Mouse (Mus musculus) thymus, postnatal 14 days (tissue): ENCODE data around the gene Pepd.
"Not testable (repeated sequence)": the region's sequence is repeated elsewhere in the genome, so short reads cannot be mapped to it uniquely, and the experiment has no call there.

ENCODE experiments used
- DNase-seq: peaks from one replicate; pipeline ENCODE4 v3.0.0; 2021

Gene Pepd

GRCm38 (mm10) chr7:34933142-34933541, 21.0 kb downstream of the Pepd start:
- DNase-seq, result no peak

DNA sequence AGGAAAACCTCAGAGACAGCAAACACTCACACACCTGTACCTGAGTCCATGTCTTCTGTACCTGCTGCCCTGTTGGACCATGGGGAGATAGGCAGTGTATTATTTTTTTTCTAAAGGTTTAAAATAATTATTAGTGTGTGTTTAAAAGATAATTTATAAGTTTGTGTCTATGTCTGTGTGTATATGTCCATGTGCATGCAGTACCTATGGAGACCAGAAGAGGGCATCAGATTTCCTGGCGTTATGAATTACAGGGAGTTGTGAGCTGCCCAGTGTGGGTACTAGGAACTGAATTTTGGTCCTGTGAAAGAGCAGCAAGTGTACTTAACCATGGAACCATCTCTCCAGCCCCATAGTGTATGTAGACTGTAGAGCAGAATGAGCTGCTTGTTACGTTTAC, 24.2 kb downstream of the Pepd start:
- DNase-seq, result no peak

DNA sequence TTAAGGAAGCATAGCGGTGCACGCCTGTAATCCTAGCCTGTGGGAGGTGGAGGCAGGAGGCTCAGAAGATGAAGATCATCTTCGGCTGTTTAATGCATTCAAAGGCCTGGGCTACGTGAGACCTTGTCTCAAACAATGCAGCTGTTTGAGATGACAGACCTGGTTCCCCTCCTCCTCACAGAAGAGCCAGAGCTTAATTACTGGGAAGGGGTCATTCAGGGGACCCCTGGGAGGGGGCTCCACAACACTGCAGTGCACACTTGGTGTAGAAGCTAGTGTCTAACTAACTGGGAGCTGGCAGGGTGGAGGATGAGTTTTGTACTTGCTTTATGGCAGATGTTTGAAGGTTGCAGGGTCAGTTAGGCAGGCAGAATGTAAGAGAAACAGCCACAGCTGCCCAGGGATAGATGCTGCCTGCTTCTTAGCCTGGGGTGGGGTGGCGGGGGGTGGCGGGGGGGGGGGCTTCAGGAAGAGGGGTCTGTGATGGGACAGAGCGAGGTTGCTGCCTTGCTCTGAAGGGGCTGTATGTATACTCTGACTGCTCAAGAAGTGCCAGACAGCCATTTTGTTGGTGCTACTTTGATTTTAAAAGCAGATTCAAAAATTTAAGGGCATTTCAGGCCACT, 26.6 kb downstream of the Pepd start:
- DNase-seq, result no peak

DNA sequence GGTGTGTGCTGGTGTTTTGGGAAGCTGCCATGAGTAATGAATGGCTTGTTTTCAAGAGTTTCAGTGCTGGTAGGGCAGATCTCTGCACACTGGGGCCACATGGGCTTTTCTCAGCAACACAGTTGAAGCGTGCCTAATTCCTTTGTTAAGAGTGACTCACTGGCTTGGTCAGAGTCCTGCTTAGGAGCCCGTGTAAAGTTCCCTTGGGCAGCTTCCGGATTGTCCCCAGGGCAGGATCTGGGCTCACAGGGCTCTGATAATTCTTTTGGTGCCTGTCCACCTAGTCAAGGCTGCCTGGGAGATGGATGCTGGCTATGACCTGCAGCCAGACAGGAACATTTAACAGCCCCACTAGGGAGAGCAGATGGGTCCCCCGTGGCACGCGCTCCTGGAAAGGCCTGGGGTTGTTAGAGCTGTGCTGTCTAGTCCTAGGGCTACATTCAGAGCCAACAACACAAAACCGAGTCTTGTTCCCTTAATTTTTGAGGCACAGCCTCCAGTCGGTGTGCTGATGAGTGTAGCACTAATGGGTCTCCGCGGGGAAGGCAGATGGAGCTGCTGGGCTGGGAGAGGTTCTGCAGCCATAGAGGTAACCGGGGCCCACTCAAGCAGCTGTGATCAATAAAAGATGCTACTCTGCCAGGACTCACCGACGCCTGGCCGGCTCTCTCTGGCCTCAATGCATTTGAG, 27.2 kb downstream of the Pepd start:
- DNase-seq, result no peak

DNA sequence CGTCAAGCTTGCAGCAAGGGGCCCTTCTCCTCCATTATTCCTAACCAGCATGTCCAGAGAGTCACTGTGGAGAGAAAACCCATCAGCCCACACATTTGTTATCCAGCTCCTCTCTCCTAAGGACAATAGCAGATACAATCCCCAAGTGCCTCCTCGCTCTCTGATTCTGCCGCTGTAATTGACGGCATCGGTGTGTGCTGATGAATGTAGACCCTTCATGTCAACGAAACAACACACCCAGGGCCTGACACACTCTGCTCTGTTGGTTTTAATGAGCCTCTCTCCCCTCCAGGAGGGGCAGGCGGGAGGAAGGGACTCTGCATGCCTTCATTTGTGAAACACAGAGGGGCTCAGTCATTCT, 27.8 kb downstream of the Pepd start:
- DNase-seq, result no peak

GRCm38 (mm10) chr7:34943581-34944123, 31.5 kb downstream of the Pepd start:
- DNase-seq, result peak; percentile 37

GRCm38 (mm10) chr7:34946269-34946925, 34.2 kb downstream of the Pepd start:
- DNase-seq, result no peak

GRCm38 (mm10) chr7:34954548-34954947, 42.4 kb downstream of the Pepd start:
- no peak for DNase-seq

DNA sequence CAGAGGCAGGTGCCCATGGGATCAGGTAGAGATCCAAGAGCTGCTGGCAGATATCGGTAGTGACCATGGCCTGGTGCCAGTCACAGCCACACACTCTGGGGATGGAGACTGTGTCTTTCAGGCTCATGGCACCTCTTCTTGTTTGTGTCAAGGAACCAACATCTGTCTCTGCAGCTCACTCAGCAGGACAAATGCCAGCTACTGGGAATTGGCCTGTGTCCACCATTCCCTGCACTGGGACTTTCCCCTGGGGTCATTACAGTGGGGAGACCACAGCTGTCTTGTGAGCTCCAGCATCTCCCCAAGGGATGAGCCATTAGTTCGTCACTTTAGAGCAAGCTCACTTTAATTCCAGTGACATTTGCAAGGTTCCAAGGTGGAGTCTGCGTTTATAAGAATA, 43.1 kb downstream of the Pepd start:
- no peak for DNase-seq

DNA sequence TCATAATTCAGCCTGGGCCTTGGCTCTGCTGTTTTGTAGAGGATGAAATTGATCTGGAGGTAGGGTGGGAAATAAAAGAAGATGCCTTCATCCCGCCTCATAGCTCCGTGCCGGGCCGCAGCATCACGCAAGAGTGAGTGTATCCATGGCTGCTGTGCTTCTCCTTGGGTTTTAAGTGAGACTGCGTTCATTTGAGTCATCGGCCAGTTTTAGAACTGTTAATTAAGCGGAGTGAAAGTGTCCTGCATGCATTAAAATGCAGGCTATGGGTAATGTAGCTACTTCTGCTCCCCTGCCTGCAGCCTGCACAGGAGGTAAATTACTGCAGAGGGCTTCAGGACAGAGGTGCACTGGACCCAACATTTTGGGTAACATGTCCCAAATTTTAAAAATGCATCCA, 45.0 kb downstream of the Pepd start:
- no peak for DNase-seq

DNA sequence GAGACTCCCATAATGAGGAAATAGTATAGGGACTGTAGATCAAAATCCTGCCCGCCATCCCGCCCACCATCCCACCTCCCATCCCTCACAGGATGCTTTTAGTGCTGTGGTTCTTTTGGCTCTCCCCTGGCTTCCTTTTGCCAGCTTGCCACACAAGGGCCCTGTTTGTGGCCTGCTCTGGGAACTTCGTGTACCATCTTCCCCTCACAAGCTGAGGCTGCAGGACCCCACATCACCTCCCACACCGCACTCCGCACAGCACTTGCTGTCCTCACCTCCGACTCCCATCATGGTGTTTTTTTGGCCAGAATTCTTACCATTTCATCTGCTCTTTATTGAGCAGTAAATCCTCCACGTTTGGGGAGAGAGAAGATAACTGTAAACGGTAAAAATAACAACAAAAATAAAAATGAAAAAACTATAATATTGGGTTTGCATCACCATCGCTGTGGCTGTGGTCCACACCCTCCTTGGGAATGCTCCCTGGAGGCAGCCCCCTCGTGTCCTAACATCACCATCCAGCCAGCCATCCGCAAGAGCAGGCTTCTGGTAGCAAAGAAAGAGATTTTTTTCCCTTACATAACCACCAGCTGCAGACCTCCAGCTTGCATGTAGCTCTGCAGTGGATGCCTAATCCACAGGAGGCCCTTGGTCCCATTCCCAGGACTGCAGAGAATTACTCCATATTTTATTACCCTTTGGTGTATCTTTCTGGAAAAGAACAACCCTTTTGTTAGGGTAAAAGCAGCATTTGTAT, 51.9 kb downstream of the Pepd start:
- no peak for DNase-seq

DNA sequence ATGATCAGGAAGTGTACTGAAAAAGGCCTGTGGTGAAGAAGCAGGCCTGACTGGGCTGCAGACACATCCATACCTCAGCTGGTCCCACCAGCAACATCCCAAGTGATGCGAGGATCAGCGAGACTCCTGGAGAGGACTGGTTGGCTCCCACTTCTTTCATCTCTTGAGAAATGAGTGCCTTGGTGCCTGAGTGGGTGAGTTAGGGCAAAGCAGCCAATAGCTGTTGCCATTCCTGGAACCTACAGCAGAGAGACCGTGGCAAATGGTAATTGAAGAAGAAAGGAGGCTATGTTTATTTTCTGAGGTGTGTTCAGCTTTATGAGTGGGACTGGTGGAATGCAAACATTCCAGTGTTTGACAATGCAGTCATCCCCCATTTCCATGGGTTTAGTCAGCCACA, 55.2 kb downstream of the Pepd start:
- no peak for DNase-seq

DNA sequence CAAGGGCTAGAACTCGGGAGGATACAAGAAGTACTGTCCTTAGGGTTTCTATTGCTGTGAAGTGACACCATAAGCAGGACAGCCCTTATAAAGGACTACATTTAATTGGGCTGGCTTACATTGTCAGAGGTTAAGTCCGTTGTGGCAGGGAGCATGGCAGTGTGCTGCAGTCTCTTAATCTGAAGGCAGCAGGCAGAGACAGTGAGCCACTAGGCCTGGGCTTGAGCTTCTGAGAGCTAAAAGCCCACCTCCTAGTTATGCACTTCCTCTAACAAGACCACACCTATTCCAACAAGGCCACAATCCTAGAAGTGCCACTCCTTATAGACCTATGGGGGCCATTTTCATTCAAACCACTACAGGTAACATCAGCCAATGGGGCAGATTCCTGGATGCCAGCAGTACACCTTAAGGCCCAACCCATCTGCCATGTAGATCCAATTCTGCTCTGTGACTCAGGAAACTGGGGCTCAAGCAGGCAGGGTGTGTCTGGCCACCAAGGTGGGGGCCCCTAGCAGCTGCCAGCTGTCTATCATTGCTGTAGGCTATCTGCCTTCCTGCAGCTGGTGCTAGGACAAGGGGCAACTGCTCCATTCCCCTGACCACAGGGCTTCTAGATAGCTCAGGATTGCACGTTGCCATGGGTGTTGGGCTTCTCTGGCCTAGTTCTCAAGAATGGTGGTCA, 56.7 kb downstream of the Pepd start:
- DNase-seq, result no peak

- no peak for DNase-seq
Measured at GRCm38 (mm10) chr7:34971826-34972225, 59.6 kb downstream of the Pepd start.

DNA sequence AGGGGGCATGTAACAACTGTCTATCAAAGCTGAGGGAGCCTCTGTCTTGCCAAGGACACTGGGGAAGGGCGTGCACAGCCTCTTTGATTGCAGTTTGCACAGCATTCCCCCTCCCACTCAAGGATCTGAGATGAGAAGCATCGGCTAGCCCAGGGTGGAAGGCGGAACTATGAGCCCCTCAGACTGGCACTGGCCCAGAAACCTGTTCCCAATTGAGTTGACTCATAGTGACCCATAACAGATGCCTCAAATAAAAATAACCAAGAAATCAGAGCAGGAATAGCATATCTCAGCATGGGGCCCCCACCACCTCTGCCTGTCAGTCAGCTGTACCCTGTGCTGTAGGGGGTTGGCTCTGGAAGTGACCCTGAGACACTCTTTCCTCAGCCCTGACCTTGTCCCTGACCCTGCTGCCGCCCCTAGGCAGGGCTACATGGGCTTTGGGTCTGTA, 60.8 kb downstream of the Pepd start:
- no peak for DNase-seq

DNA sequence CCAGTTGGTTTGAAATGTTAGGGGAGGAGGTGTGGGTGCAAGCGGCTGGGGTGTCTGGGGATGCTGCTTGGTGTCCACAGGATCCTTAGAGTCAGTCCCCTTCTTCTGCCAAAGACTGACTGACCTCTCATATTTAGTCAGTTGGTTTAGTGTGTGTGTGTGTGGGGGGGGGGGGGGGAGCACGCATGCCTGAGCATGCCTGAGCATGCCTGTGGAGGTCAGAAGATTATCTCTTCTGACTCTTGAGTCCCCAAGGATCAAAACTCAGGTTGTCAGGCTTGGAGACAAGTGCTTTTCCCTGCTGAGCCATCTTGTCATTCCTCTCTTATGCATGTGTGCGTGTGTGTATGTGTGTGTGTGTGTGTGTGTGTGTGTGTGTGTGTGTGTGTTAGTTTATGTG, 61.7 kb downstream of the Pepd start:
- no peak for DNase-seq

- no peak for DNase-seq
Measured at GRCm38 (mm10) chr7:34975913-34976312, 63.7 kb downstream of the Pepd start.

DNA sequence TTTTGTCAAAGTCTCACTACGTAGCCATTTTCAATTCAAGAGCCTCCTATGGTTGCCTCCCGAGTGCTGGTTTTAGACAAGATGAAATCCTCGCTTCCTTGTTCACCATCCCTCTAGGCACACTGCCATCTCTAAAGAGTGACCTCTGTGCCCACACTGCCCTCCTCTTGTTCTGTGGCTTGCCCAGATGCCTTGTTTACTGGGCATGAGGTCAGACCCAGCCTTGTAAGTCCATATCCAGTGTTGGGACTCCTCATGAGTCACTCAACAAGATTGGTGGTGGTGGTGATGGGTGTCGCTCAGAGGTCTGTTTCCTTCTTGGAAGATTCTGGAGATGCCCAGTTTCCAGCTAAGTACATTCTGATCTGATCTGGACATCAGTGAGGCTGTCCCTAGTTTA, 65.2 kb downstream of the Pepd start:
- no peak for DNase-seq

GRCm38 (mm10) chr7:34981803-34982202, 69.6 kb downstream of the Pepd start:
- DNase-seq, result no peak

GRCm38 (mm10) chr7:34982372-34982771, 70.2 kb downstream of the Pepd start:
- not testable (repeated sequence) for DNase-seq

DNA sequence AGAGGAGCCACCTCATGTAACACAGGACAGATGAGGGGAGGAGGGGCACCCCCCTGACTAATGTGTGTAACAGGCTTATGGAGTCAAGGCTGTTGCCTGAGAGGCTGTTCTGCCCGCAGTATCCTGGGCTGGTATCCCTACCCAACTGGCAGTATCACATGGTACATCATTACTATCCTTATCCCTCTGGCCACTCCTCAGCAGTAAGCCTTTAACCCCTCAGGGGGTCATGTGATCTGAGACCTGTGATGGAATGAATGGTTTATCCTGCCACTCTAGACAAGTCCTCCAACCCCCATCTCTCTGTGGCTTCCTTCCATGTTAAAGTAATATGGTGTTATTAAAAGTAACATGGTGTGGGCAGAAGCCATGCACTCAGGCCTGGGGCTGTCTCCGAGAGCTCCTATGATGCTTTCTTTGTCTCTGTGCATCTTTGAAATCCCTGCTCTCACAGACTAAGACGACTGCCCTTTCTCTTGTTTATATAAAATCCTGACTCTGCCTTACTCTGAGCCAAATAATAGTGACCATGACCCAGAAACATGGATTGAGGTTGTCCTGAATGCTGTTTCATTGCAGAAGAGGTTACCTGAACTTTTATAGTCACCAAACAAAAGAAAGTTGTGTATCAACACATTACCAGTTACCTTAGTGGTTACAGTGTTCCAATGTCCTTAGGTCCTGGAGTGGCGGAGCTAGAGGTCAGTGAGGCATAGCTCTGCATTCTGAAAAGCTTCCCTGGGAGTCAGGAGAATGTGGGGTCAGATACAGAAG, 71.7 kb downstream of the Pepd start:
- DNase-seq, result no peak
